Mouse (Mus musculus) urinary bladder, postnatal 4 days (tissue): ENCODE measurements around the gene Nrxn2.

Experiments
- DNase-seq, 2 experiments: peaks; one replicate each; pipeline ENCODE4 v3.0.0; 2021 to 2022; ENCODE audit warnings: low spot score in 2 of 2

Gene Nrxn2

DNA sequence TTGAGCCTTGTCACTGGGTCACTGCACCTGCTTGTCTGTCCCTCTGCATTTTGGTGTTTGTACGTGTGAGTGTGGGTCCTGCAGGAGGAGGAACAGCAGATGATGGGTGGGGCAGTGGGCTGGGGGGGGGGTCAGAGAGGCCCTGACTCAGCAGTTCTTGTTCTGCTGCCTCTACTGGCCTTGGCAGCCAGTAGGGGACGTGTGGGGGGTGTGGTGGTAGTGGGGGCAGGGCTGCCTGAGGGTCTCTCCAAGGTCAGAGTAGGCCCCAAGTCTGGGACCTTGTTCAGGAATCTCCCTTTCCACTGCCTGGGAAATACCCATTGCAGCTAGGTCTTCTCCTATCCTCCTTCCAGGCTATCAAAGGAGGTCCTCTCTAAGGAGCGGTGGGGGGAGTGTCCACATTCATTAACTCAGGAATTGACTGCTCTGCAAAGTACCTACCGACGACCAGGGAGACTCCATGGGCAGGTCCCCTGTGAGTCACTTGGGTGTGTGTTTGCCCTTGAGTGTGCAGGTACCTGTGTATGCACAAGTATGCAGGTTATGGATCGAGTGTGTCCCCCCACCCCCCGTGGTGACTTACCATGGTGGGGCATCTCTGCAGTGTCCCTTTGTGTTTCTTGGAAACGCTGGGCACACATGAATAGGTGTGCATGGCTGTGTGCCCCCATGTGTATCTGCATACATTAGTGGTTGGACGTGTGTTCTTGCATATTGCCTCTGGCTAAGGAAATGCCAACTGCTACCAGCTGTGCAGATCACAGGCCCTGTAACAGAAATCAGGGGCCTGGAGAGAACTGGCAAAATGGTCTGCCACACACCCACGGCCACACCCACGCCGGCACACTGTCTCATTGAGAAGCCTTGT, 1.4 kb upstream of the Nrxn2 start:
- no peak for DNase-seq

GRCm38 (mm10) chr19:6418984-6419692, 607 bp downstream of the Nrxn2 start:
- DNase-seq, result no peak

DNA sequence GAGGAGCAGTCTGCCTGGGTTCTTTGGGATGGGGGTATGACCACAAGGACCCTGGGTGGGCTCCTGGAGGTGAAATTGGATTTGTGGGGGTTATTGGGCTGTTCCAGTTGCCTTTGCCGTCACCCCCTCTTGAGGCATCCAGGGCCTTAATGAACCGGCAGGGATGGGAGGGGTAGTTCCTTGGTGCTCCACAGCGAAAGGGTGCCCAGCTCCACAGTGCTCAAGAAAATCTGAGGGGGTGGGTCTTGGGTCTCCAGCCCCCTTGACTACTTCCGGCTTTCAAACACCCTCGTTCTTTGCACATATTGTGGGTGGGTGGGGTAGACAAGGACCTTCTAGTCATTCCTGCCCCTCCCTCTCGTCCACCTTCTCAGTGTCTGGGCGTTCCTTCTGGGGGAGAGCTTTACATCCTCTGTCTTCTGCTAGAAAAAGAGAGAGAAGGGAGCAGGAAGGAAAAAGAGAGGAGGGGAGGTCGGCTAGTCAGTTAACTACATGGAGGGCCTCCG, 1.3 kb downstream of the Nrxn2 start:
- no peak for DNase-seq

GRCm38 (mm10) chr19:6420481-6421210, 2.1 kb downstream of the Nrxn2 start:
- no peak for DNase-seq

- DNase-seq, result no peak
These were observed 2.7 kb downstream of the Nrxn2 start for GRCm38 (mm10) chr19:6421211-6421590.

DNA sequence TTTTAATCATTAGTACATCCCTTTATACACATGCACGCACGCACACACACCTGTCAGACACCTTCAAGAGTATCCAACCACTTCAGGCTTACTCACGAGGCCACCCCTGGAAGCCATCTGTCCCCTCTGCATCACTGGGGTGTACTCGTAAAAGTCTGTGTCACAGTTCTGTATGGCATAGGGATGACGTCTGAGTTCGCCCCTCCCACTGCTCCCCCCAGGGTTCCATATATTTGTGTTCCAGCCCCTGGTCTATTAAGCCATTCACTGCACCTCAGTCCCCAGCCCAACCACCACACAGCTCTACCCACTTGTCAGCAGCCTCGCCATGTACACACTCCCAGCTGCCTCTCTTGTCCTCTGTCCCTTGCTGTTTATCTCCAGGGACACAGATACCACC, 3.5 kb downstream of the Nrxn2 start:
- DNase-seq, result no peak

- DNase-seq, result no peak
These were observed 4.7 kb downstream of the Nrxn2 start for GRCm38 (mm10) chr19:6423241-6423640.

DNA sequence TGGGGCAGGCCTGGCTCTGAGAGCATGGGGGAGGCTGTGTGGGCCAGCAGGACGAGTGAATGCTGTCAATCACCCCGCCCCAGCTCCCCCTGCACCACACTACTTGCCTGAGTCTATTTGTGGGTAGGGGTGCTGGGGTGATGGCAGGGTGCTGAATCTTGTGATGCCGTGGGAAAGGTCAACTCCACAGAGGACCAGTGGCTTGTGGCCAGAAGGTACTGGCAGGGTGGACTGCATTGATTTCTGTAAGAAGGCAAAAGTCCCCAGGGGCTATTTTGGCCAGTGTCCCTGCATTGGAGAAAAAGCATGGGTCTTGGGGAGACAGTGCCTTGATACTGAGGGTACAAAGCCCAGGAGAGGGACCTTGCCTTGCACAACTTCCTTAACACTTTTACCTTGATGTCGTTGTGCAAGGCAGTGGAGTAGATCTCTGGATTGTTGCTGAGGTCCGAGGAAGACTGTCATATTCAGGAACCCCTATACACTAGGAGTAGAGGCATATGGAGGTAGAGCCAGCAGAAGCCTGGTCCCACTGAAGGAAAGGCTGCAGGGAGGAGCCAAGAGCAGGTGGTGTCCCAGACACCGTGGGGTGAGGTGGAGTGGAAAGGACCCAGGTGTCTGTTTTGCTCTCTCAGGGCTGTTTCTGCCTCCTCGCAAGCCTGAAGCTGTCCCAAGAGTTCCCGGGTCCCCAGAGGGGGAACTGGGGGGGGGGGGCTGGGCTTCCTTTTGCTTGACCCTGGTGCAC, 5.8 kb downstream of the Nrxn2 start:
- no peak for DNase-seq

DNA sequence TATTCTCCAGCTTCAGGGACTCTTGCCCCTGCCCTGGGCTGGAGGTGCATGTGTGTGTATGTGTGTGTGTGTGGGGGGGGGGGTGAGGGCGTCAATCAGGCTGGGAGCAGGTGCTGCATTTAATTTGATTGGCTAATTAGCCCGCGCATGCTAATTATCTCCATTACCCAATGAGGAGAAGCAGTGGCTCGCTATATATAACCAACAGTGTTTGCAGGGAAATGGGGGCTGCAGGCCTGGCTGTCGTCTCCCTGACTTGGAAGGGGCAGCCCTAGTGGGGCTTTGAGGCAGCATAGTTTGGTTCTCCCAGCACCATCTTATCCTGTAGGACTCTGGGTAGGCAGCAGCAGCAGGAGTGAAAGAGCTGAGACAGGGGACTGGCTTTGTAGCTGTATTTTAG, 7.1 kb downstream of the Nrxn2 start:
- no peak for DNase-seq

DNA sequence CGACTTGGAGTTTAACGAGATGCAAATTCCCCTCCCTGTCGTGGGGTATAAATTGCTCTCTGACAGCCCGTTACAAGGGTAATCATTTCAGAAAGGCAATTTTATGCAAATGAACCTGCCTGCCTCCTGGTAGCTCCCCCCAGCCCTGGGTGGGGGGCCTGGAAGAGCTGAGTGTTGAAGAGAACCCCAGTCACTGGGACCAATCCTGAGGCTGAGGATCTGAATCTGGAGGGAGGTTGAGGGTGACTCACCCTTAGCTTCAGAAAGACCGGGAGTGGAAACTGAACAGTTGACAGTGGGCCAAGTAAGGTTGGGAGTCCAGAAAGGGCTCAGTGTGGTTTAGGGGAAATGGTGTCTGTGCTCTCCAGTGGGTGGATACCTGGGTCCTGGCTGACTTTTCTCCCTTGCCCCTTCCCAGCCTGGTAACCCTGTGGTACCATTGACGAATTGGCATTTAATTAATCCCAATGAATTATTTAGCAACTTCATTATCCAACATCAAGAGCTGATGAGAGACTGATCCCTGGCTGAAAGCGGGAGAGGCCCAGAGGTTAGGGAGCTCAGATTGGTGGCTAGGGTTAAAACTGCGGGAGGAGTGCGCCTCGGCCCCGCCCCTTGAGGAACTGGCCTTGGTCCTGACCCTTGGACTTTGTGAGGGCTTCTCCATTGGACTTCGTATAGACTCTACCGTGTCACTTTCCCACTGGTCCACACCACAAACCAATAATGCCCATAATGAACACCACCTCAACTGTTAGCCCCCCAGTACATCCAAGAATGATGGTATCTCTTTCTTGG, 8.4 kb downstream of the Nrxn2 start:
- DNase-seq, result no peak

GRCm38 (mm10) chr19:6427653-6428434, 9.3 kb downstream of the Nrxn2 start:
- peak in 1 of 2 experiments; percentile 40 for DNase-seq

DNA sequence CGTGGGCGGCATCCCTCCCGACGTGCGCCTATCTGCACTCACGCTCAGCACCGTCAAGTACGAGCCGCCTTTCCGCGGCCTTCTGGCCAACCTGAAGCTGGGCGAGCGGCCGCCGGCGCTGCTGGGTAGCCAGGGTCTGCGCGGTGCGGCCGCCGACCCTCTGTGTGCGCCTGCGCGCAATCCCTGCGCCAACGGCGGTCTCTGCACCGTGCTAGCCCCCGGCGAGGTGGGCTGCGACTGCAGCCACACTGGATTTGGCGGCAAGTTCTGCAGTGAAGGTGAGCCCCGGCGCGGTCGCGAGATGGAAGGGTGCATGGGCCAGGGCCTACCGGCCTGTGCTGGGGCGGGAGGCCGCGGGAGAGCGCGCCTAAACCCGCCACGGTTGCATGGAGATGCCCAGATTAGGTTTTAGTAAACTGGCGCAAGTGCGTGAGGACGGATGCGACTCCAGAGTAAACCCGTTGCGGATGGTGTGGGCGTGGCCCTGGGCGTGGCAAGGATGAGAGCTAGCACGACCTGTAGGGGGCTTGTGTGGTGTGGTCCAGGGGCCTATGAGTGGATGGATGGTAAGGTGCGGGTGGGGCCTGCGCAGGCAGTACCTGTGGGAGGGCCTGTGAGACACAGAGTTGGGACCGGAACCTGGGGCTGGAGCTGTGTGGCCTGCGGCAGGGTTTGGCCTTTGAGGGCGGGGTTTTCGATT, 10.1 kb downstream of the Nrxn2 start:
- DNase-seq, result no peak

GRCm38 (mm10) chr19:6443016-6443415, 24.5 kb downstream of the Nrxn2 start:
- DNase-seq, result no peak

DNA sequence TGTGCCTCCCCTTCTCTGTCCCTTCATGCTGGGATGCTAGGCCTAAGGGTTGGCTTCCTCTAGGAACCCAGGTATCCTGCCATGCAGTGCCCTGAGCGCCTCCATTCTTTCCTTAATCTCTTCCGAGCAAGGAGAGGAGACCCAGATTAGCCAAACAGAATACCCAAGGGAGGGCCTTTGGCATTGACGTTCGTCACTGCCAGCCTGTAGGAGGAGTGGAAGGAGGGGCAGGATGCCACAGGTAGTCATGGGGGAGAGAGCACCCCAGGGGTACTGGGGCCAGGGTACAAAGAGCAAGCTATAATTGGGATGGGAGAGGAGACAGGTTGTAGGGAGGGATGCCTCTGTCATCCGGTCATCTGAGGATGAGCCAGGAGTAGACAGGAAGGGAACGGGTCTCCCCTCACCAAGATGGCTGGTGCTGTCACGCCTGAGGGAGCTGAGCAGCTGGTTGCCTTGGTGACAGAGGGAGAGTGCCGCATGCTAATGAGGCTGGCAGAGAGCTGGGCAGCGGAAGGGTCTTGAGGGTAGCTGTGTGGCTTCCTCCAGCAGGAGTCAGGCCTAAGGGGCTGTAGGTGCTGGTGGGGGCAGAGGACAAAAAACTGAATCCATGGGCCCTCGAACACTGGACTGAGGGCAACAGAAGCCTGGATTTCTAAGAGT, 27.4 kb downstream of the Nrxn2 start:
- DNase-seq, result no peak

- no peak for DNase-seq
These were observed 28.4 kb downstream of the Nrxn2 start for GRCm38 (mm10) chr19:6446736-6447437.

- DNase-seq, result no peak
These were observed 30.2 kb downstream of the Nrxn2 start for GRCm38 (mm10) chr19:6448752-6449151.

GRCm38 (mm10) chr19:6449841-6450240, 31.3 kb downstream of the Nrxn2 start:
- no peak for DNase-seq

GRCm38 (mm10) chr19:6452030-6452494, 33.5 kb downstream of the Nrxn2 start:
- DNase-seq, result peak in 1 of 2 experiments; percentile 78
